Mouse (Mus musculus) adrenal gland, postnatal 36 days (tissue): ENCODE measurements at regions not wholly inside any gene's neighbourhood (a gene's known extent, or its start where the extent isn't known, plus 50 kb on each side); places are given as distances from the start of the nearest gene placed in this dataset.
"Not testable (repeated sequence)": the region's sequence is repeated elsewhere in the genome, so short reads cannot be mapped to it uniquely, and the experiment has no call there.

ENCODE experiments used
- DNase-seq, 2 experiments: peaks; one replicate each; pipeline ENCODE4 v3.0.0; 2021; ENCODE audit warnings: mixed read lengths in 1 of 2

- no peak for DNase-seq
Measured at GRCm38 (mm10) chr7:137522450-137522849, 85.0 kb downstream of the Glrx3 start.

- no peak for DNase-seq
Measured at GRCm38 (mm10) chr7:137533476-137533875, 96.1 kb downstream of the Glrx3 start.

- peak in 1 of 2 experiments; percentile 5 for DNase-seq
Measured at GRCm38 (mm10) chr7:137549991-137550390, 112.6 kb downstream of the Glrx3 start.

- DNase-seq = no peak
Measured at GRCm38 (mm10) chr7:137552551-137553198, 115.3 kb downstream of the Glrx3 start.

- DNase-seq = no peak
Measured at GRCm38 (mm10) chr7:137555481-137555880, 118.1 kb downstream of the Glrx3 start.

- no peak for DNase-seq
Measured at GRCm38 (mm10) chr7:137557439-137557838, 120.0 kb downstream of the Glrx3 start.

GRCm38 (mm10) chr7:137558871-137559270 lies 121.5 kb downstream of the Glrx3 start:
- DNase-seq = no peak

- DNase-seq = no peak
Measured at GRCm38 (mm10) chr7:137570199-137570598, 132.8 kb downstream of the Glrx3 start.

GRCm38 (mm10) chr7:137575491-137575890 lies 138.1 kb downstream of the Glrx3 start:
- DNase-seq = no peak

GRCm38 (mm10) chr7:137576251-137576650 lies 138.8 kb downstream of the Glrx3 start:
- no peak for DNase-seq

- no peak for DNase-seq
Measured at GRCm38 (mm10) chr7:137583556-137583955, 146.1 kb downstream of the Glrx3 start.

GRCm38 (mm10) chr7:137584916-137585315 lies 147.5 kb downstream of the Glrx3 start:
- not testable (repeated sequence) for DNase-seq

GRCm38 (mm10) chr7:137593570-137593969 lies 156.2 kb downstream of the Glrx3 start:
- no peak for DNase-seq

- DNase-seq = peak; percentile 58 to 63
Measured at GRCm38 (mm10) chr7:137595567-137595966, 158.2 kb downstream of the Glrx3 start.

GRCm38 (mm10) chr7:137596161-137596560 lies 158.7 kb downstream of the Glrx3 start:
- no peak for DNase-seq

GRCm38 (mm10) chr7:137603039-137603438 lies 165.6 kb downstream of the Glrx3 start:
- DNase-seq = peak; percentile 69 to 83

GRCm38 (mm10) chr7:137609752-137610151 lies 172.3 kb downstream of the Glrx3 start:
- peak; percentile 13 to 27 for DNase-seq

GRCm38 (mm10) chr7:137611363-137611762 lies 173.9 kb downstream of the Glrx3 start:
- DNase-seq = no peak

GRCm38 (mm10) chr7:137611891-137612522 lies 174.6 kb downstream of the Glrx3 start:
- DNase-seq = no peak

GRCm38 (mm10) chr7:137618406-137619133 lies 181.2 kb downstream of the Glrx3 start:
- DNase-seq = no peak

- peak in 1 of 2 experiments; percentile 12 for DNase-seq
Measured at GRCm38 (mm10) chr7:137619286-137619789, 181.9 kb downstream of the Glrx3 start.

- DNase-seq = no peak
Measured at GRCm38 (mm10) chr7:137628266-137628665, 190.9 kb downstream of the Glrx3 start.

- DNase-seq = no peak
Measured at GRCm38 (mm10) chr7:137629540-137629939, 192.1 kb downstream of the Glrx3 start.
